Comparison of ENCODE assay signal across 12 mouse cellular contexts in genomic region chrX:161997170-161997795, GRCm38 (mm10).
A peak's percentile ranks its signal among the peaks of the same experiment; 100 is the strongest.
DNase-seq lines count a peak whose midpoint lies in the region; ATAC-seq lines count a peak whose summit lies in the region.
"Had no signal": no experiment of that assay in that cellular context is flagged by ENCODE, and none has a peak within 500 bp of the region (broad histone marks: within the 10 kb centered on the region; RNA-seq: fewer than 3 reads in every experiment).

No protein-coding gene starts in this region.

- H3K4me2 ChIP-seq in lung, embryonic 15.5 days: no peak overlapping the region
- H3K4me2 ChIP-seq in embryonic facial prominence, embryonic 14.5 days (ENCODE audit: low read depth, low read length): no peak overlapping the region
- no peak overlapping the region for H3K4me2 ChIP-seq in hindbrain, embryonic 16.5 days (ENCODE audit: low read length)
- H3K4me2 ChIP-seq in neural tube, embryonic 13.5 days: no peak overlapping the region
- H3K4me2 ChIP-seq: intestine, embryonic 15.5 days had no signal

- no peak overlapping the region for H3K4me3 ChIP-seq in lung, embryonic 15.5 days
- no peak overlapping the region for H3K4me3 ChIP-seq in embryonic facial prominence, embryonic 14.5 days (ENCODE audit: low read depth, low read length)
- H3K4me3 ChIP-seq in hindbrain, embryonic 16.5 days (ENCODE audit: low read length): no peak overlapping the region
- H3K4me3 ChIP-seq in neural tube, embryonic 13.5 days: no peak overlapping the region
- H3K4me3 ChIP-seq: intestine, embryonic 15.5 days had no signal

- 36% methylated on average over 2 of the region's 2 CpGs for WGBS in lung, embryonic 15.5 days
- 48% methylated on average over 2 of the region's 2 CpGs for WGBS in embryonic facial prominence, embryonic 14.5 days
- WGBS in hindbrain, embryonic 16.5 days: 28% methylated on average over 2 of the region's 2 CpGs
- 15% methylated on average over 2 of the region's 2 CpGs for WGBS in neural tube, embryonic 13.5 days

- DNase-seq in lung, postnatal 36 days: no peak
- DNase-seq in embryonic facial prominence, embryonic 14.5 days (ENCODE audit: low spot score): peak; percentile 80
- DNase-seq in adrenal gland, postnatal 10 days: no peak
- DNase-seq in testis, postnatal 14 days (ENCODE audit: low spot score): no peak
- DNase-seq: adrenal gland, adult 8-10 months; cerebellum, adult 9-10 months; gastrocnemius, postnatal 14 days had no signal

- H3K4me1 ChIP-seq in lung, embryonic 15.5 days: peaks cover 4% of the 10 kb centered on the region; the same call in 1 of the 2 replicates
- 0 out of 2 replicates have a peak, but pooled peaks cover 2% of the 10 kb centered on the region for H3K4me1 ChIP-seq in embryonic facial prominence, embryonic 14.5 days (ENCODE audit: control insufficient read depth, insufficient read depth, low read length)
- H3K4me1 ChIP-seq in hindbrain, embryonic 16.5 days (ENCODE audit: control insufficient read depth, insufficient read depth, low read depth, low read length): peaks cover 3% of the 10 kb centered on the region; the same call in 1 of the 2 replicates
- peaks cover 8% of the 10 kb centered on the region for H3K4me1 ChIP-seq in neural tube, embryonic 13.5 days (replicated peaks)
- H3K4me1 ChIP-seq: intestine, embryonic 15.5 days had no signal

- no peak overlapping the region for H3K27ac ChIP-seq in lung, embryonic 15.5 days
- H3K27ac ChIP-seq in embryonic facial prominence, embryonic 14.5 days (replicated peaks; ENCODE audit: low read depth, low read length): peak overlapping the region; percentile 28; the same call in 1 of the 2 replicates
- H3K27ac ChIP-seq in hindbrain, embryonic 16.5 days (ENCODE audit: low read depth, low read length): peak overlapping the region; percentile 56; the same call in 1 of the 2 replicates
- peak overlapping the region; percentile 39 for H3K27ac ChIP-seq in neural tube, embryonic 13.5 days (replicated peaks)
- H3K27ac ChIP-seq: intestine, embryonic 15.5 days had no signal

- no peak overlapping the region for H3K9ac ChIP-seq in lung, embryonic 15.5 days
- H3K9ac ChIP-seq in embryonic facial prominence, embryonic 14.5 days (ENCODE audit: low read depth, low read length): no peak overlapping the region
- H3K9ac ChIP-seq in hindbrain, embryonic 16.5 days (ENCODE audit: low read depth, low read length): no peak overlapping the region
- no peak overlapping the region for H3K9ac ChIP-seq in neural tube, embryonic 13.5 days
- H3K9ac ChIP-seq: intestine, embryonic 15.5 days had no signal

- H3K9me3 ChIP-seq in lung, embryonic 15.5 days: no peaks in the 10 kb centered on the region
- no peaks in the 10 kb centered on the region for H3K9me3 ChIP-seq in embryonic facial prominence, embryonic 14.5 days (ENCODE audit: control insufficient read depth, low read length)
- H3K9me3 ChIP-seq in hindbrain, embryonic 16.5 days (ENCODE audit: control insufficient read depth, low read length): no peaks in the 10 kb centered on the region
- no peaks in the 10 kb centered on the region for H3K9me3 ChIP-seq in neural tube, embryonic 13.5 days
- H3K9me3 ChIP-seq: intestine, embryonic 15.5 days had no signal

- ATAC-seq in lung, embryonic 15.5 days (ENCODE audit: borderline replicate concordance, extremely low read depth, low FRiP score, low TSS enrichment): peak; percentile 64; the same call in 1 of the 2 replicates
- ATAC-seq in embryonic facial prominence, embryonic 14.5 days (ENCODE audit: low read depth): peak; percentile 80
- peak; percentile 48; the same call in 1 of the 2 replicates for ATAC-seq in hindbrain, embryonic 16.5 days
- ATAC-seq in neural tube, embryonic 13.5 days (ENCODE audit: low read depth): peak; percentile 19; the same call in 1 of the 2 replicates
- ATAC-seq in activated CD4-positive, CD25-positive, alpha-beta regulatory T cell, adult 4 months: no peak
- ATAC-seq: intestine, embryonic 15.5 days had no signal

- H3K36me3 ChIP-seq in lung, embryonic 15.5 days: no peaks in the 10 kb centered on the region
- H3K36me3 ChIP-seq in embryonic facial prominence, embryonic 14.5 days (ENCODE audit: control insufficient read depth, insufficient read depth, low read length): no peaks in the 10 kb centered on the region
- no peaks in the 10 kb centered on the region for H3K36me3 ChIP-seq in hindbrain, embryonic 16.5 days (ENCODE audit: control insufficient read depth, insufficient read depth, low read length)
- H3K36me3 ChIP-seq in neural tube, embryonic 13.5 days: no peaks in the 10 kb centered on the region
- H3K36me3 ChIP-seq: intestine, embryonic 15.5 days had no signal

- H3K27me3 ChIP-seq in lung, embryonic 15.5 days: peaks cover 24% of the 10 kb centered on the region; the same call in 1 of the 2 replicates
- peaks cover 7% of the 10 kb centered on the region for H3K27me3 ChIP-seq in embryonic facial prominence, embryonic 14.5 days (replicated peaks; ENCODE audit: control insufficient read depth, insufficient read depth, low read length)
- H3K27me3 ChIP-seq in hindbrain, embryonic 16.5 days (replicated peaks; ENCODE audit: control insufficient read depth, insufficient read depth, low read length): peaks cover 9% of the 10 kb centered on the region
- H3K27me3 ChIP-seq in neural tube, embryonic 13.5 days: peaks cover 79% of the 10 kb centered on the region
- H3K27me3 ChIP-seq: intestine, embryonic 15.5 days had no signal
